Mouse (Mus musculus): ENCODE results near the gene Map3k1. TPM values are rescaled to one million over a fixed set of nuclear protein-coding genes. Genes with fewer than 3 reads are reported as not detected.

The Map3k1 gene
- polyA plus RNA-seq, 1 experiment from 2014 or later = 17.7 TPM

- H3K4me1 ChIP-seq (ENCODE audit: control insufficient read depth, insufficient read depth, low read length) = 0 out of 2 replicates have a peak, but pooled peaks cover 3% of the 10 kb centered on the region
- peaks cover 27% of the 10 kb centered on the region for H3K36me3 ChIP-seq (ENCODE audit: control insufficient read depth, insufficient read depth, low read length)
- DNase-seq (ENCODE audit: low spot score) = no peak
- no peak overlapping the region for H3K9ac ChIP-seq (ENCODE audit: low read depth, low read length)
- no peak overlapping the region for H3K4me3 ChIP-seq (ENCODE audit: low read depth, low read length)
- whole genome bisulfite sequencing = 59% methylated on average over 7 of the region's 7 CpGs
- no peak overlapping the region for H3K4me2 ChIP-seq (ENCODE audit: low read depth, low read length)
- no peaks in the 10 kb centered on the region for H3K9me3 ChIP-seq (ENCODE audit: control insufficient read depth, low read length)
- no peak overlapping the region for H3K27ac ChIP-seq (replicated peaks; ENCODE audit: low read depth, low read length)
- ATAC-seq (ENCODE audit: low read depth) = no peak
- H3K27me3 ChIP-seq (replicated peaks; ENCODE audit: control insufficient read depth, insufficient read depth, low read length) = no peaks in the 10 kb centered on the region
Observed at GRCm38 (mm10) chr13:111777179-111777578, 31.6 kb downstream of the Map3k1 start.

DNA sequence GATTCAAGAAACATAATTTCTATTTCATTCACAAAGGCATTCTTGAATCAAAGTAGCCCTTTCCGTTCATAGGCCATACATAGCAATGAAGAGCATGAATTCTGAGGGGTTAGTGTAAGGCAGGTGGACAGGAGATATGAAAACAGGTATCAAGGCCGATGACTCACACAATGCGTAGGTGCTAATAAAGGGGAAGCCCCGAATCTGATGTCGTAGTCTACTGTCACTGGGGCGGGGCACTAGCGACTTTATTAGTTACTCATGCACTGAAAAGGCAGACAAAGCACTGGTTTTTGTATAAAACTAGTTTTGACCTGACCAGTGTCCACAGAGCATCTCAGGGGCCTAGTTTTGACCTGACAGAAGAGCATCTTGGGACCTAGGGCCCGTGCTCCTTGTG lies 36.7 kb downstream of the Map3k1 start:
- peaks cover 70% of the 10 kb centered on the region for H3K36me3 ChIP-seq (ENCODE audit: control insufficient read depth, insufficient read depth, low read length)
- no peak for ATAC-seq (ENCODE audit: low read depth)

DNA sequence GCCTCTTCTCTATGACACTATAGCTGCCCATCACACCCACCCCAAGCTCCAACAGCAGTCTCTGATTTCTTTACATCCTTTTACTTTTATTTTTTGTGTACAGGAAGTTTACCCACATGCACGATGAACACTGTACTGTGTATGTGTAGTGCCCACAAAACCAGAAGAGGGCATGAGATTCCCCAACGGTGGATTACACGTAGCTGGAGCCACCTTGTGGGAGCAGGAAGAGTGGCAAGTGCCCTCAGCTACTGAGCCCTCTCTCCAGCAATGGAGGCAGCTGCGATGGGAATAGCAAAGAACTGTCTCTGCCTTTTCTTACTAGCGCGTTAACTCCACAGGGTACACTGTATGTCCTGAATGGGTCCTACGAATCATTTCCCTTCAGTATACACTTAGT lies 37.6 kb downstream of the Map3k1 start:
- Histone ChIP-seq H3K27me3 (replicated peaks; ENCODE audit: control insufficient read depth, insufficient read depth, low read length) (no peaks in the 10 kb centered on the region), H3K27ac (replicated peaks; ENCODE audit: low read depth, low read length) (no peak overlapping the region), H3K9ac (ENCODE audit: low read depth, low read length) (no peak overlapping the region), H3K36me3 (ENCODE audit: control insufficient read depth, insufficient read depth, low read length) (peaks cover 76% of the 10 kb centered on the region), H3K4me1 (ENCODE audit: control insufficient read depth, insufficient read depth, low read length) (no peaks in the 10 kb centered on the region), H3K4me3 (ENCODE audit: low read depth, low read length) (no peak overlapping the region), H3K4me2 (ENCODE audit: low read depth, low read length) (no peak overlapping the region), H3K9me3 (ENCODE audit: control insufficient read depth, low read length) (no peaks in the 10 kb centered on the region)
- ATAC-seq (ENCODE audit: low read depth) (peak; percentile 75), DNase-seq (ENCODE audit: low spot score) (peak; percentile 70)
- WGBS = 58% methylated on average over 7 of the region's 7 CpGs

More for the DNA sequence above, 36.7 kb downstream of the Map3k1 start:
- Histone ChIP-seq H3K4me1 (ENCODE audit: control insufficient read depth, insufficient read depth, low read length) (no peaks in the 10 kb centered on the region), H3K27ac (replicated peaks; ENCODE audit: low read depth, low read length) (no peak overlapping the region), H3K27me3 (replicated peaks; ENCODE audit: control insufficient read depth, insufficient read depth, low read length) (no peaks in the 10 kb centered on the region), H3K4me3 (ENCODE audit: low read depth, low read length) (no peak overlapping the region), H3K9me3 (ENCODE audit: control insufficient read depth, low read length) (no peaks in the 10 kb centered on the region), H3K9ac (ENCODE audit: low read depth, low read length) (no peak overlapping the region), H3K4me2 (ENCODE audit: low read depth, low read length) (no peak overlapping the region)
- 93% methylated on average over 8 of the region's 8 CpGs for WGBS
- DNase-seq (ENCODE audit: low spot score) = no peak

DNA sequence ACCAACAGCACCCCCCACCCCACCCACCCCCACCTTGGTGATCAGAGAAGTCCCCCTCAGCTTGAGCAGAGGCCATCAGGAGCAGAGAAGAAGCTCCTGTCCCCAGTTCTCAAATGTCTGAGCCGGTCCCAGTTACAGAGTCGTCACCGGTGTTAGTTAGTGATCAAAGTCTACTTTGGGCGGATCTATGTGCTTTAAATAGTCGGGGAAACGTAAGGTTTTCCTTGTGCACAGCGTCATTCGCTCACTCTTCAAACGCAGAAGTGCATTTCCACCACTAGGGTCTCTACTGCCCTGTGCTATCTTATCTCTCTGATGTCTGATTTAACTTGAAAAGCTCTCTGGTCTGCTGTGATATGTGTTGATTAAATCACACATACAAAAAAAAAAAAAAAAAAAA lies 38.0 kb downstream of the Map3k1 start:
- Histone ChIP-seq H3K36me3 (ENCODE audit: control insufficient read depth, insufficient read depth, low read length) (peaks cover 76% of the 10 kb centered on the region), H3K4me3 (ENCODE audit: low read depth, low read length) (no peak overlapping the region), H3K4me1 (ENCODE audit: control insufficient read depth, insufficient read depth, low read length) (no peaks in the 10 kb centered on the region), H3K9ac (ENCODE audit: low read depth, low read length) (no peak overlapping the region), H3K4me2 (ENCODE audit: low read depth, low read length) (no peak overlapping the region), H3K27ac (replicated peaks; ENCODE audit: low read depth, low read length) (no peak overlapping the region), H3K27me3 (replicated peaks; ENCODE audit: control insufficient read depth, insufficient read depth, low read length) (no peaks in the 10 kb centered on the region), H3K9me3 (ENCODE audit: control insufficient read depth, low read length) (no peaks in the 10 kb centered on the region)
- DNase-seq (ENCODE audit: low spot score) (no peak), ATAC-seq (ENCODE audit: low read depth) (no peak)
- 92% methylated on average over 9 of the region's 9 CpGs for WGBS

GRCm38 (mm10) chr13:111762526-111762925 lies 46.3 kb downstream of the Map3k1 start:
- H3K4me2 ChIP-seq (ENCODE audit: low read depth, low read length) = no peak overlapping the region
- no peak for DNase-seq (ENCODE audit: low spot score)
- no peaks in the 10 kb centered on the region for H3K9me3 ChIP-seq (ENCODE audit: control insufficient read depth, low read length)
- no peak overlapping the region for H3K4me3 ChIP-seq (ENCODE audit: low read depth, low read length)
- 89% methylated on average over 12 of the region's 12 CpGs for WGBS
- no peak overlapping the region for H3K27ac ChIP-seq (replicated peaks; ENCODE audit: low read depth, low read length)
- no peaks in the 10 kb centered on the region for H3K27me3 ChIP-seq (replicated peaks; ENCODE audit: control insufficient read depth, insufficient read depth, low read length)
- peaks cover 91% of the 10 kb centered on the region for H3K36me3 ChIP-seq (ENCODE audit: control insufficient read depth, insufficient read depth, low read length)
- no peak overlapping the region for H3K9ac ChIP-seq (ENCODE audit: low read depth, low read length)
- no peaks in the 10 kb centered on the region for H3K4me1 ChIP-seq (ENCODE audit: control insufficient read depth, insufficient read depth, low read length)
- no peak for ATAC-seq (ENCODE audit: low read depth)

DNA sequence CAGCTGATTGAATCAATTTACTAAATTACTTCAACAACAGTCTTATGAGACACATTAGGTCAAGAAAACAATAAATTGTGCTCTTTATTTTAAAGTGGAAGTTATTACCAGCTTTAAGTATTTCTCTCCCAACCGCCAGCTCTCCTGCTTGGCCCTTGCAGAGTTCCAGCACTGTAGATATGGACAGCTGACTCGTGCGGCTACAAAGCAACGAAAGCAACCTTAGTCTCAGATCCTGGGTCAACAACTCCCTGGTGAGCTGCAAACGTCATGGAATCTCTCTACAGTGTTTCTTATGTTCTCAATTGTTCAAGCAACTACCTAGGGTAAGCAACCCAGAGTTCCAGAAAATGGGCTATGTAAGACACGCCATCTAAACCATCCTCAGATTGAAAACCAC lies 51.8 kb downstream of the Map3k1 start:
- H3K9me3 ChIP-seq (ENCODE audit: control insufficient read depth, low read length) = no peaks in the 10 kb centered on the region
- ATAC-seq (ENCODE audit: low read depth) (no peak), DNase-seq (ENCODE audit: low spot score) (no peak)
- WGBS = 87% methylated on average over 6 of the region's 6 CpGs
- H3K27ac ChIP-seq (replicated peaks; ENCODE audit: low read depth, low read length) = no peak overlapping the region
- H3K27me3 ChIP-seq (replicated peaks; ENCODE audit: control insufficient read depth, insufficient read depth, low read length) = no peaks in the 10 kb centered on the region
- peaks cover 96% of the 10 kb centered on the region for H3K36me3 ChIP-seq (ENCODE audit: control insufficient read depth, insufficient read depth, low read length)
- H3K4me2 ChIP-seq (ENCODE audit: low read depth, low read length) = no peak overlapping the region
- H3K4me3 ChIP-seq (ENCODE audit: low read depth, low read length) = no peak overlapping the region
- H3K4me1 ChIP-seq (ENCODE audit: control insufficient read depth, insufficient read depth, low read length) = no peaks in the 10 kb centered on the region
- no peak overlapping the region for H3K9ac ChIP-seq (ENCODE audit: low read depth, low read length)

DNA sequence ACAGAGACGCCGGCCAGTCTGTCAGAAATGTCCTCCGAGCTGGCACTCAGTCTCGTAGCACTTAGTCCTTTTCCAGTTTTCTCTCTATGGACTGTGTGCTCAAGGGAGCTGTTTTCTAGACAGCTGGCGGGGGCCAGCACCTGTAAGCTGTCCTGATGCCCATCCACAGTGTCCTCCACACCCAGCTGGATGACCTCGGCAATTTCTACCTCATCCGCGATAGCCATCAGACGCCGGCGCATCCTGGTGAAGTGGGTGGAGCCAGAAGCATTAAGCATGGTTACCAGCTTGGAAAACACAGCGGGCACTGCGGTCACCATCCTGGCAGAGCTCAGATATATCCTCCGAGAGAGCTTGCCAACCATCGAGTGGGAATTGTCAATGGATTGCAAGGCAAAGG lies 52.9 kb downstream of the Map3k1 start:
- H3K27ac ChIP-seq (replicated peaks; ENCODE audit: low read depth, low read length) = no peak overlapping the region
- 95% methylated on average over 15 of the region's 15 CpGs for WGBS
- ATAC-seq (ENCODE audit: low read depth) = no peak
- H3K4me3 ChIP-seq (ENCODE audit: low read depth, low read length) = no peak overlapping the region
- H3K4me2 ChIP-seq (ENCODE audit: low read depth, low read length) = no peak overlapping the region
- H3K27me3 ChIP-seq (replicated peaks; ENCODE audit: control insufficient read depth, insufficient read depth, low read length) = no peaks in the 10 kb centered on the region
- H3K4me1 ChIP-seq (ENCODE audit: control insufficient read depth, insufficient read depth, low read length) = no peaks in the 10 kb centered on the region
- H3K9me3 ChIP-seq (ENCODE audit: control insufficient read depth, low read length) = no peaks in the 10 kb centered on the region
- no peak for DNase-seq (ENCODE audit: low spot score)
- H3K9ac ChIP-seq (ENCODE audit: low read depth, low read length) = no peak overlapping the region
- peaks cover 98% of the 10 kb centered on the region for H3K36me3 ChIP-seq (ENCODE audit: control insufficient read depth, insufficient read depth, low read length)

DNA sequence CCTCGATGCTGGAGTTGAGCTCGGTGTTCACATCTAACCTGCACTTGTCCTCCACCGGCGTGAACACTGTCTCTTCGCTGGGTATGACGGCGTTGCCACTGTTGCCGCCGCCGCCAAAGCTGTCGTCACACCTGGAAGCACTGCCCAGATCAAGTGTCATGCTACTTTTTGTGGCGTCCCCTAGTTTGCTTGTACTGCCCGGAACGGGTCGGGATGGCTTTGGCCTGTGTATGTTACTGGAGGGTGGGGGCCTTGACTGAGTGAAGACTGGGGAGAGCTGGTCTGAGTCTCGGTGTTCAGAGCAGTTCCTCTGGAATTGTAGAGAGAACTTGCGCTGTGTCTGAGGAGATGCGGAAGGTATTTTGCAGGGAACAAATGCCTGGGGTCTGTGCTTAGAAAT lies 53.4 kb downstream of the Map3k1 start:
- Histone ChIP-seq H3K9ac (ENCODE audit: low read depth, low read length) (no peak overlapping the region), H3K4me3 (ENCODE audit: low read depth, low read length) (no peak overlapping the region), H3K36me3 (ENCODE audit: control insufficient read depth, insufficient read depth, low read length) (peaks cover 98% of the 10 kb centered on the region), H3K27me3 (replicated peaks; ENCODE audit: control insufficient read depth, insufficient read depth, low read length) (no peaks in the 10 kb centered on the region), H3K9me3 (ENCODE audit: control insufficient read depth, low read length) (no peaks in the 10 kb centered on the region), H3K4me1 (ENCODE audit: control insufficient read depth, insufficient read depth, low read length) (no peaks in the 10 kb centered on the region), H3K4me2 (ENCODE audit: low read depth, low read length) (no peak overlapping the region), H3K27ac (replicated peaks; ENCODE audit: low read depth, low read length) (no peak overlapping the region)
- no peak for DNase-seq (ENCODE audit: low spot score)
- ATAC-seq (ENCODE audit: low read depth) = no peak
- WGBS = 96% methylated on average over 18 of the region's 18 CpGs

DNA sequence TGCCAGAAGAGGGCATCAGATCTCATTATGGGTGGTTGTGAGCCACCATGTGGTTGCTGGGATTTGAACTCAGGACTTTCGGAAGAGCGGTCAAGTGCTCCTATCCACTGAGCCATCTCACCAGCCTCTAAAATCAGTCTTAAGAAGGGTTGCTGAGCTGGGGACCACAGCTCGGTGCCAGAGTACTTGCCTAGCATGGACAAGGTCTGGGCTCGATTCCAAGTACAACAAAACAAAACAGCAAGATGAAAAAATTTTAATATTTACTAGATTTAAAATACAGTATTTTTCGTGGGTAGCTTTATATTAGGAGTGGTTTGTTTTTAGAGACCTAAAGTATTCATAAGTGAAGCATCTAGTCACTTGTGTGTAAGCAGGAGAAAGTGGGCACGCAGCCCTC lies 55.5 kb downstream of the Map3k1 start:
- Histone ChIP-seq H3K4me3 (ENCODE audit: low read depth, low read length) (no peak overlapping the region), H3K27ac (replicated peaks; ENCODE audit: low read depth, low read length) (no peak overlapping the region), H3K4me2 (ENCODE audit: low read depth, low read length) (no peak overlapping the region), H3K27me3 (replicated peaks; ENCODE audit: control insufficient read depth, insufficient read depth, low read length) (no peaks in the 10 kb centered on the region), H3K4me1 (ENCODE audit: control insufficient read depth, insufficient read depth, low read length) (no peaks in the 10 kb centered on the region), H3K36me3 (ENCODE audit: control insufficient read depth, insufficient read depth, low read length) (peaks cover 99% of the 10 kb centered on the region), H3K9ac (ENCODE audit: low read depth, low read length) (no peak overlapping the region), H3K9me3 (ENCODE audit: control insufficient read depth, low read length) (no peaks in the 10 kb centered on the region)
- DNase-seq (ENCODE audit: low spot score) (no peak), ATAC-seq (ENCODE audit: low read depth) (no peak)
- WGBS = 89% methylated on average over 6 of the region's 6 CpGs
